Mouse (Mus musculus) brain, embryonic 14.5 days (tissue): ENCODE results near the gene Nxpe4.

Experiments
- CTCF ChIP-seq: fragments of 200-500 bp; IDR thresholded peaks from 2 replicates; pipeline ENCODE4 v1.5.1; 2012; ENCODE audit warnings: inconsistent platforms, mild to moderate bottlenecking, moderate library complexity, borderline replicate concordance; ENCODE audit not compliant: insufficient read depth, insufficient read length; ENCODE audit errors: extremely low read depth
- POLR2A ChIP-seq: fragments of 200-500 bp; IDR thresholded peaks from 2 replicates; pipeline ENCODE4 v1.6.1; 2012; ENCODE audit warnings: mild to moderate bottlenecking, inconsistent platforms, borderline replicate concordance; ENCODE audit not compliant: poor library complexity, insufficient read depth, insufficient read length, severe bottlenecking; ENCODE audit errors: extremely low read depth

- TF ChIP-seq CTCF = no peak
- no peak for TF ChIP-seq POLR2A
Measured at GRCm38 (mm10) chr9:48214751-48215150, 52.9 kb downstream of the Nxpe4 start.
